Mouse (Mus musculus) fat pad, adult 2 months (tissue): ENCODE measurements around the gene Apoa2.

Experiments
- DNase-seq: peaks from one replicate; pipeline ENCODE4 v3.0.0-alpha.2; 2011; ENCODE audit warnings: low read depth, low spot score; ENCODE audit errors: extremely low read depth

Apoa2 gene

DNA sequence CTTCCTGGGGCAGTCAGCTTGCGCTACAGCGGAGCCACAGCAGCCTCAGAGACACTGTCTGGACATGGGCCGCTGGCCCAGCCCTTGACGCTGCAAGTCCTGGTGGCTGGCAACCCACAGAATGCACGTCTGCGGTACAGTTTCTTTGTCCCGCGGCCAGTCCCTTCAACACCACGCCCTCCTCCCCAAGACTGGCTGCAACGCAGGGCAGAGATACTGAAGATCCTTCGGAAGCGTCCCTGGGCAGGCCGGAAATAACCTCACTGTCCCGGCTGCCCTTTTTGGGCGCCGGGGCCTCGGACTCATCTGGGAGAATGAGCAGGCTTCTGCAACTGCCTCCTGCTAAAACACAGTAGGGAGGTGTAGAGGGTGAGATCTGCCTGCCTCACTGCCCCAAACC is 34.1 kb downstream of the Apoa2 start:
- no peak for DNase-seq

DNA sequence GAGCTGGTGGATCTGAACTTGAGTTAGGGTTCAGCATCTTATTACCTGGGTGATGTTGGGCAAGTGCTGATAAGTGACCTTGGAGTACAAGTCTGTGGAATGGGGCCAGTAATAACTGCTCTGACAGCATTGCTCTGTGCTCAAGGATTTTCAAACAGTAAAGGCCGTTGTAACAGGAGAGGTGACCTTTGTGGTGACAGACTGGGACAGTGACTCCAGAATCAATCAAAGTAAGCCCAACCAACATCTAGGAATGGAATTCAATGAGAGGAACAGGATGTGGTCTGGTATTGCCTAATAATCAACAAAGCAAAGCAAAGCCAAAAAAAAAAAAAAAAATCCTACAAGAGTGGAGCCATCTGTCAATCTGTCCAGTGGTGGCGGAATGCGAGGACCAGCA is 35.5 kb downstream of the Apoa2 start:
- no peak for DNase-seq

DNA sequence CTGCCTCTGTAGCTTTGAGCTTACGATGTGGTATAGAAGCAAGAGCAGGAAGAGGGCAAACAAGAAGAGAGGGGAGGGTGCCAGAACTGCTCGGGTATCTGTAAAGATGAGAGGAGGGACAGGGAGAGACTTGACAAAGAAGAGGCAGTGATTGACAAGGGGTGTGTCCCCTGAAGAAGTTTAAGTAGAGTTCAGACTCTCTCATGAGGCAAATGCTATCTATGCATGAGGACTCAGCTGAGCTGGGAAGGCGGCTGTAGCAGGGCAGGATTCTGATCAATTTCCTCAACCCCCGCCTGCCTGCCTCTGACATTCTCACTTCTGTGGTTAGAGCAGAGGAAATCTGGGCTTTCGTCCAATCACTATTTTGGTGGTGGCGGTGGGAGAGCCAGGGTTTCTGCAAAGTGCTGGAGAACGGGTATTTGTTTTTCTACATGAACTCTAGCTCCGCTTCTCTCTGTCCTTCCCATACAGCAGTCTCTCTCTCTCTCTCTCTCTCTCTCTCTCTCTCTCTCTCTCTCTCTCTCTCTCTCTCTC is 37.8 kb downstream of the Apoa2 start:
- no peak for DNase-seq

DNA sequence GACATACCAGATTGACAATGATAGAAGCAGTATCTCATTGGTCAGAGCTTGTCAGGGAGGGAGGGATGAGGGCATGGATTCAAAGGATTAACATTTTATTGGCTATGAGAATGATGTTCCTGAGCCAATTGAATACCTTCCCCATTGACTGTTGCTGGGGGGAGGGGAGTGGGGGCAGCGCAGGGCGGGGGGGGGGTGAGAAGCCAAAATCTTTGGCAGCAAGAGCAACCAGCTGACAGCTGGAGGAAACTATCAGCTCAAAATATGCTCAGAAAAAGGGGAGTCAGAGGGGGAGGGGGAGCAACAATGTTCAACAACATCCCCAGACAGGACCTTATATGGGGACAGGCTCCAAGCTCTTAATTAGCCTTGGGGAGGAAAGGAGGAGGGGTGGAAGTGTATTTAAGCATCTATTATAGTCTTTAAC is 38.3 kb downstream of the Apoa2 start:
- DNase-seq, result no peak

DNA sequence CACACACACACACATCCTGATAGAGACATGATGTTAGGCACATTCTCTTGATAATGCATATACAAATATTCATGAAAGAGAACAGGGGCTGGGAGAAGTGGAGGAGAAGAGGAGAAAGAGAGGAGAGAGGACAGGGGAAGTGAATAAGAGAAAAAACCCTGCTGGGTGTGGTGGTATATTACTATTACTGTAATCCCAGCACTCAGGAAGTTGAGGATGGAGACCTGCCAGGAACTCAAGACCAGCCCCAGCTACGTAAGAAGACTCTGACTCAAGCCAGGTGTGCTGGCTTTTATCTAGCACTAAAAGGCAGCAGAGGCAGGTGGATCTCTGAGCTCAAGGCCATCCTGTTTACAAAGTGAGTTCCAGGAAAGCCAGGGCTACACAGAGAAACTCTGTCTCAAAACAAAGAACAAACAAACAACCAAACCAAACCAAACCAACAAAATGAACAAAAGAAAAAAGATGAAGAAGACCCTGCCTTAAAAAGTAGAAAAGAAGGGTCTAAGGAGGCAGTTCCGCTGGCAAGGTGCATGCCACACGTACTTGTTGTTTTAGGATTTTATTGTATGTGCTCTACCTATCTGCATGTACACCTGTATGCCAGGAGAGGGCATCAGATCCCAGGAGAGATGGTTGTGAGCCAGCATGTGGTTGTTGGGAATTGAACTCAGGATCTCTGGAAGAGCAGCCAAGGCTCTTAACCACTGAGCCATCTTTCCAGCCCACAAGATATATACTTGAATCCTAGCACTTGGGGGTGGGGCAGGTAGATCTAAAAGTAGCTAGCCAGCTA is 39.0 kb downstream of the Apoa2 start:
- DNase-seq, result no peak

DNA sequence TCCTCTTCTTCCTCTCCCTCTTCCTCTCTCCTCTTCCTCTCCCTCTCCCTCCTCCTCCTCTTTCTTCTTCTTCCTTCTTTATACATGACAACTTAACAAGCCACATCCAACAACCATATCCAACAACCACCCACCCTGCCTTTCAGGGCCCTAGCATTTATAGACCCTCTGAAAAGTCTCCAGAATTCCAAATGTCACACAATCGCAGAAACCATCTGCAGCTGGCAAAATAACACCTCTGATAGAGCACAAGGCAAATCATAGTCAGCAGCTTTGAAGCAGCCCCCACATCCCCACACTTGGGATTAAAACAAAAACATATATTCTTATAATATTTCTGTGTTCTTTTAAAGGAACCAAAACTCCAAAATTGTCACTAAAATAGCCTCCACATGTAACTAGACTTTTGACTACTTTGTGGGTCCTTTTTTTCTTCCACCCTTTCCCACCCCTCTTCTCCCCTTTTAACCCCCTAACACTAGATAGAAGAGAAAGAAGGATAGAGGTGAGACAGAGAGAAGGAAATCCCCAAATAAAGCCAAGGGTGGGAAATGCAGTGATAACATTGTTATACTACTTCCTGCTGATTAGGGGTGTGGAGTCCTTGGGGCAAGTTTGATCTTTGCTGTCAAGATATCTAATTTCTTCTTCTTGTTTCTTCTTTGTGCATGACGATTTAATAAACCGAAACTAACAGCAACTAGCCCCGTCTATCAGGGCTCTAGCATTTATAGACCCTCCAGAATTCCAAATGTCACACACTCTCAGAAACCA is 41.3 kb downstream of the Apoa2 start:
- DNase-seq, result no peak

DNA sequence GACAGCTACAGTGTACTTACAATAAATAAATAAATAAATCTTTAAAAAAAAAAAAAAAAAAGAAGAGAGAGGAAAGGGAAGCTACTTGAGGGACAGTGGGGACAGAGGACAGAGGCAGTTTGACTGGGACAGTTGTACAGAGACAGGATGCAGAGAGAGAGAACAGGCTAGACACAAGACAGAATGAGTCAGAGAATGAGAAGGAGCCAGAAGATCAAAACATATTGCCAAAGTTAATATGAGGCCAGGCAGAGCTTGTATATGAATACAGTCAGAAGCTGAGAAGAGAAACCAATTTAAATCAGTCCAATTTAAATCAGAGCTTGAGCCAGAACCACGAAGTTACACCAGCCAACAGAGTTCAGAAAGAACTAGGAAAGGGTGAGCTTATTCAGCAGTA is 43.5 kb downstream of the Apoa2 start:
- no peak for DNase-seq

DNA sequence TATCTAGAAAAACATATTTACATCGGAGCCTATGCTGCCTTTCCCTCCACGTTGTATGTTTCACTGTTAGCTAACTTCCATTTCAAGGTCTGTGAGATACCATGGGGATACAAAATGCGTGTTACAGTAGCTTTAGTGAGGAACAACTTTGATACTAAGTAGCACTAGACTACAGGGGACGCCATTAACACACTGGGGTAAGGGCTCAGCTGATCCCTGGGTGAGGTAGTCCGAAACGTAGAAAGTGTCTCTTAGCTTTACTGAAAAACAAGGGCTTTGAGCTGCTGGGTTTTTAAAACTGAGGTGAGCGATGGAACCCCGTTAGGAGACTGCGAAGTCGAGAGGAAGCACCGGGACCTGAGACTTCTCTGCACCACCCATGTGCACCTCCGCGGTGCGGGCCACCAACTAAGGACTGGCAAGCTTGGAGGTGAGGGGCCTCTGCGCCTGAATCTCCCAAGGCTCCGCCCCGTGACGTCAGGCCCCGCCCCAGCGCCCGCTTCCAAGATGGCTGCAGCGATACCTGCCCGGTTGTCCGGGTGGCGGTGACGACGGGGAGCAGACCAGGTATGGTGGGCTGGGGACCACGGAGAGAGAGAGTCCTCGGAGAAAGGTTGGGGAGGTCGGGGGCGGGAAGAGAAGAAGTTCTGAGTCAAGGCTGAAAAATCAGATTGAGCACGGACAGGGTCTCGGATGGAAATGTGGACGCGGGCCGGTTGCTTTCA is 45.2 kb downstream of the Apoa2 start, which contains the start of gene B4galt3:
Gene B4galt3 (plus strand): TSS at position 481 of the 725 bp plus-strand sequence.
- DNase-seq, result no peak

DNA sequence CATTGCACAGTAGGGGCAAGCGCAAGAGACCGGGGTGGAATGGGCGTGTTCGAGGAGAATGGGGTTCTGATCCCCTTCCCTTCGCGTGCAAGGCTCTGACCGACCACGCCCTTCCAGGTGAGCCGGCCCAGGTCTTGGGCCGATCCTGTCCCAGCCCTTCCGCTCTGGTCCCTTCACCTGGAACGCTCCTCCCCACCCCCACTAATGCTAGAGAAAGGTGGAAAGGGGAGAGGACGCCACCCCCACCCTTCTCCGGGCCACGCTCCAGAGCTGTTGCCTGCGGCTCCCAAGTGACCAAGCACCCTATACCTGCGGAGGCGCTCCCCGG is 45.7 kb downstream of the Apoa2 start:
- no peak for DNase-seq

DNA sequence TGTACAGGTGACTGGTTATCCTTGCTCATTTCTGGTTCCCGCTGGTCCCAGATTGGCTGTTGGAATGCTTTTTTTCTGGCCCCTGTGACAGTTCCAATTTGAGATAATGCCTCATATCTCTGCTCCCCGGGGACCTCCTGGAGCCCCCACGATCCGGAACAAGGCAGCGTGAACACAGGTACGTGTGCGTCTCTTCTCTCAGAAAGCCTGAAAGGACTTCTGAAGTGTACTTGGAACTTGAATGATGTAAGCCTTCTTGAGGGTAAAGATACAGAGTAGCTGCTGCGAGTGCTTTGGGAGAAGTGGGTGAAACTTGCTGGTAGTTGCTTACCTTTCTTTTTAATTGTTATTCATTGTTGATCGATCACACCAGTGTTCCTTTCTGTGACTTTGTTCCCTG is 46.3 kb downstream of the Apoa2 start:
- DNase-seq, result no peak

DNA sequence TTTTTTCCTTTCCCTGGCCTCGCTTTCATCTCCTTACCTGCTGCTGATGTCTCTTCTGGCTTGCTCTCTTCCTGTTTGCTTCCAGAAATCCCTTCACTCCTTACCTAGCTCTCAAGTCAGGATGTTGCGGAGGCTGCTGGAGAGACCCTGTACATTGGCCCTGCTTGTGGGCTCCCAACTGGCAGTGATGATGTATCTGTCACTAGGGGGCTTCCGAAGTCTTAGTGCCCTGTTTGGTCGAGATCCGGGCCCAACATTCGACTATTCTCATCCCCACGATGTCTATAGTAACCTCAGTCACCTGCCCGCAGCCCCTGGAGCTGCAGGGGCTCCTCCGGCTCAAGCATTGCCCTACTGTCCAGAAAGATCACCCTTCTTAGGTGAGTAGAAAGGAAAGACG is 46.8 kb downstream of the Apoa2 start:
- no peak for DNase-seq

DNA sequence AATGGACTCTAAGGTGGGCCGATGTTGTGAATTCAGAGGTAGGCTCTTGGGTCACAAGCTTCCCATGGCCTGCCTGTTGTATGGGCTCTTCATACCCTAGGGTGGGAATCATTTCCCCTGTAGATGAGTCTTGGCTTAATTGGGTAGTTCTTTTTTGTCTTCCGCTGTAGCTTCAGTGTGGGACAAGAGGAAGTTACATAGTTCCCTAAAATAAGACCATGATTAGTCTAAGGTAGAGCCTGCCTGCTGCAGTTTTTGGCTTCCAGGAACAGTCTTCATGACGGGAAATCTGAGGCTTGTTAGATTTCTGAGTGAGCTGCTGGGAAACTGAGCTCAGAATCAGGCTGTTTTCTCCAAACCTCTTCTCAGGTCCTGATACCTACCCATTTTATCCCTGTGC is 47.2 kb downstream of the Apoa2 start:
- DNase-seq, result no peak

DNA sequence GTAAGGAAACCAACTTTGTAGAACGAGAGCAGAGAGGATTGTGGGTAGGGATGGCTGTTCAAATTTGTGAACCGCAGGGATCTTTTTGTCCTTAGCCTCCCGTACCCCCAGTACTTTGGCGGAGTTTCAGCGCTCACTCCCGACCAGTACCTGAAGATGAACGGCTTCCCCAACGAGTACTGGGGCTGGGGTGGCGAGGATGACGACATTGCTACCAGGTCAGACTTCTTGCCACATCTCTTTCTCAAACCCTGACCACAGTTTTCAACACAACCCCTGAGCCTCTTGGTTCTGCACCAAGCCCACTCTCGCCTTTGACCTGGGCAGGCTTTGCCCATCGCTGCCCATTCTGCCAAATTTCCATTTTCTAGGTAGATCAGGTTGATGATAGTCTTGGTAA is 49.3 kb downstream of the Apoa2 start:
- no peak for DNase-seq

DNA sequence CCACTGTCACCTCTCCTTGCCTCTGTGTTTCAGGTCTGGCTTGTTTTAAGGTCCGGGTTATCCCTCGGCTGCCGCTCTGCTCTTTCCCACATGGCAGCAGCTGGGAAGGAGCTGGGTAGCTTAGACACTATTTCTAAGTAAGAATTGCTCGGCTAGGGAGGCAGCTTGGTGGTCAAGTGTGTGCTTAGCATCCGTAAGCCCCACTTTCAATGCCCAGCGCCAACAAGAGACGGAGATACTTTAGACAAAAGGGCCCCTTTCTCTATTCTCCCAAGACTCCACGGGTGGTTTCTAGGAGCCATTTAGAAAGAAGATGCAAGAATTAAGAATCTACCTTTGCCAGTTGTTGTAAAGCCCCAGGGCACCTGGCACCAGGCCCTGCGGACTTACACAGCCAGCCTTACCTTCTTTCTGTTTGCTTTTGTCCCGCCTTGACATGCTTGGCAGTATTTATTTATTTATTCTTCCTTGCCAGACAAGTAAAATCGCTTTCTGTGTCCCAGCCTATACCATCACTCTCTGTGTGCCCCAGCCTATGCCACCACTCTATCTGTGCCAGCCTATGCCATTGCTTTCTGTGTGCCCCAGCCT is 50.4 kb downstream of the Apoa2 start:
- no peak for DNase-seq
